Mouse (Mus musculus) ES-Bruce4 (cell line): ENCODE data around the gene Pdk4.

Source experiments
- CTCF ChIP-seq: IDR thresholded peaks from one replicate; pipeline ENCODE4 v1.8.1; 2011; ENCODE audit warnings: low read depth, low read length
- POLR2A ChIP-seq: IDR thresholded peaks from one replicate; pipeline ENCODE4 v1.8.1; 2011; ENCODE audit warnings: low read length; ENCODE audit not compliant: insufficient read depth

- TF ChIP-seq CTCF: no peak
- no peak for TF ChIP-seq POLR2A
Observed at GRCm38 (mm10) chr6:5433887-5434286, 62.2 kb downstream of the Pdk4 start.
